Mouse (Mus musculus) kidney, adult 2 months (tissue): Measurements from ENCODE around the gene Rpl35a. TPM values are rescaled to one million over a fixed set of nuclear protein-coding genes. Genes with fewer than 3 reads are reported as not detected.

Source experiments
- DNase-seq: peaks from one replicate; pipeline ENCODE4 v3.0.0; 2021
- H3K27ac ChIP-seq: fragments of 200-500 bp; 2 replicates; pipeline ENCODE4 v1.5.1; 2012; ENCODE audit warnings: low read depth, low read length, control low read depth, inconsistent platforms; ENCODE audit not compliant: insufficient read depth
- H3K27me3 ChIP-seq: fragments of 200-500 bp; replicated peaks from 2 replicates; pipeline ENCODE4 v1.6.1; 2012; ENCODE audit warnings: mild to moderate bottlenecking, moderate library complexity, low read length, inconsistent platforms; ENCODE audit not compliant: control insufficient read depth, insufficient read depth
- H3K36me3 ChIP-seq: fragments of 200-500 bp; 2 replicates; pipeline ENCODE4 v1.6.1; 2012; ENCODE audit warnings: mild to moderate bottlenecking, moderate library complexity, low read length, inconsistent platforms; ENCODE audit not compliant: control insufficient read depth, insufficient read depth
- H3K4me1 ChIP-seq: fragments of 200-500 bp; 2 replicates; pipeline ENCODE4 v1.6.1; 2011; ENCODE audit warnings: low read length; ENCODE audit not compliant: control insufficient read depth, insufficient read depth
- H3K4me3 ChIP-seq: fragments of 200-500 bp; 2 replicates; pipeline ENCODE4 v1.5.1; 2011; ENCODE audit warnings: mild to moderate bottlenecking, low read depth, low read length, control low read depth; ENCODE audit not compliant: insufficient read depth
- CTCF ChIP-seq: fragments of 200-500 bp; conservative IDR thresholded peaks from 2 replicates; pipeline ENCODE4 v1.5.1; 2011; ENCODE audit warnings: low read depth, mild to moderate bottlenecking, control low read depth, low read length, moderate library complexity, mixed read lengths; ENCODE audit not compliant: insufficient read depth, insufficient read length
- POLR2A ChIP-seq: fragments of 200-500 bp; IDR thresholded peaks from one replicate; pipeline ENCODE4 v1.6.1; 2011; ENCODE audit warnings: low read depth, low read length, control low read depth
- WGBS: fragments of 180-500 bp; shearing (Covaris S2); methylation state at CpG from one replicate; pipeline ENCODE4 v1.1.7; 2018; 5-methylcytosine and 5-hydroxymethylcytosine counted together
- polyA plus RNA-seq: library from polyadenylated mRNA; depleted of rRNA; stranded (reverse); fragments of >200 nt; gene quantifications from 2 replicates; pipeline ENCODE4 v1.2.3, GENCODE M21; 2012

The Rpl35a gene
- polyA plus RNA-seq, 1 experiment: 414 TPM

- WGBS: under 1% methylated on average over 64 of the region's 64 CpGs
- TF ChIP-seq CTCF: no peak
- peak; percentile 89 for TF ChIP-seq POLR2A
- H3K4me1 ChIP-seq: peaks cover 19% of the 10 kb centered on the region
- peak within 1 kb of the TSS; percentile 88 for H3K27ac ChIP-seq
- DNase-seq: peak; percentile 96
- H3K36me3 ChIP-seq: peaks cover 3% of the 10 kb centered on the region
- H3K4me3 ChIP-seq: peak within 1 kb of the TSS; percentile 68
- H3K27me3 ChIP-seq: no peaks in the 10 kb centered on the region
These were observed 5.9 kb downstream of the Rpl35a start, which contains the start of gene Lmln for GRCm38 (mm10) chr16:33062024-33062681. Gene Lmln, plus strand, starts transcription at chr16:33062521.

- peaks cover 3% of the 10 kb centered on the region for H3K36me3 ChIP-seq
- H3K4me1 ChIP-seq: peaks cover 19% of the 10 kb centered on the region
- under 1% methylated on average over 35 of the region's 35 CpGs for WGBS
- TF ChIP-seq POLR2A: no peak
- no peak for TF ChIP-seq CTCF
- H3K4me3 ChIP-seq: peak overlapping the region; percentile 68
- H3K27ac ChIP-seq: 0 out of 2 replicates have a peak overlapping the region, but pooled peaks have one; percentile 1
- H3K27me3 ChIP-seq: no peaks in the 10 kb centered on the region
- no peak for DNase-seq
These were observed 6.5 kb downstream of the Rpl35a start for GRCm38 (mm10) chr16:33062682-33063131.

GRCm38 (mm10) chr16:33063267-33063666, 7.0 kb downstream of the Rpl35a start:
- H3K36me3 ChIP-seq: peaks cover 3% of the 10 kb centered on the region
- no peak overlapping the region for H3K27ac ChIP-seq
- WGBS: 13% methylated on average over 7 of the region's 7 CpGs
- peaks cover 16% of the 10 kb centered on the region for H3K4me1 ChIP-seq
- no peaks in the 10 kb centered on the region for H3K27me3 ChIP-seq
- peak; percentile 45 for DNase-seq
- TF ChIP-seq CTCF (no peak), POLR2A (no peak)
- peak overlapping the region; percentile 68 for H3K4me3 ChIP-seq

- H3K36me3 ChIP-seq: peaks cover under 1% of the 10 kb centered on the region
- H3K27ac ChIP-seq: no peak overlapping the region
- 79% methylated on average over 9 of the region's 9 CpGs for WGBS
- TF ChIP-seq CTCF: peak; percentile 20; the same call in 1 of the 2 replicates
- no peak for TF ChIP-seq POLR2A
- DNase-seq: no peak
- H3K27me3 ChIP-seq: no peaks in the 10 kb centered on the region
- H3K4me1 ChIP-seq: peaks cover 9% of the 10 kb centered on the region; the same call in 1 of the 2 replicates
- no peak overlapping the region for H3K4me3 ChIP-seq
These were observed 8.4 kb downstream of the Rpl35a start for GRCm38 (mm10) chr16:33064636-33065035.

- no peaks in the 10 kb centered on the region for H3K36me3 ChIP-seq
- no peaks in the 10 kb centered on the region for H3K4me1 ChIP-seq
- no peak for TF ChIP-seq CTCF
- TF ChIP-seq POLR2A: no peak
- no peaks in the 10 kb centered on the region for H3K27me3 ChIP-seq
- no peak overlapping the region for H3K27ac ChIP-seq
- no peak overlapping the region for H3K4me3 ChIP-seq
- no peak for DNase-seq
These were observed 14.7 kb downstream of the Rpl35a start for GRCm38 (mm10) chr16:33070928-33071327.

- Histone ChIP-seq H3K36me3 (no peaks in the 10 kb centered on the region), H3K4me3 (no peak overlapping the region), H3K27ac (no peak overlapping the region), H3K27me3 (no peaks in the 10 kb centered on the region), H3K4me1 (no peaks in the 10 kb centered on the region)
- 55% methylated on average over 6 of the region's 6 CpGs for WGBS
- TF ChIP-seq CTCF (no peak), POLR2A (no peak)
- peak; percentile 62 for DNase-seq
These were observed 16.8 kb downstream of the Rpl35a start for GRCm38 (mm10) chr16:33072871-33073557.

- DNase-seq: no peak
- WGBS: 71% methylated on average over 5 of the region's 5 CpGs
- Histone ChIP-seq H3K27me3 (no peaks in the 10 kb centered on the region), H3K27ac (no peak overlapping the region), H3K4me1 (no peaks in the 10 kb centered on the region), H3K36me3 (no peaks in the 10 kb centered on the region), H3K4me3 (no peak overlapping the region)
- TF ChIP-seq POLR2A: no peak
- no peak for TF ChIP-seq CTCF
These were observed 18.7 kb downstream of the Rpl35a start for GRCm38 (mm10) chr16:33074967-33075366.
